Mouse (Mus musculus): ENCODE data around the gene Rexo1.
A peak's percentile ranks its signal among the peaks of the same experiment; 100 is the strongest.

Gene Rexo1

GRCm38 (mm10) chr10:80553997-80554396 lies 7.4 kb downstream of the Rexo1 start:
- no peak for DNase-seq (ENCODE audit: low spot score)

GRCm38 (mm10) chr10:80553575-80553974 lies 7.8 kb downstream of the Rexo1 start:
- DNase-seq (ENCODE audit: low spot score): no peak

- DNase-seq (ENCODE audit: low spot score): no peak
Measured at GRCm38 (mm10) chr10:80552364-80552763, 9.0 kb downstream of the Rexo1 start.

GRCm38 (mm10) chr10:80549279-80549678 lies 12.1 kb downstream of the Rexo1 start:
- DNase-seq (ENCODE audit: low spot score): no peak

- DNase-seq (ENCODE audit: low spot score): peak; percentile 60
Measured at GRCm38 (mm10) chr10:80548428-80549006, 12.8 kb downstream of the Rexo1 start.

- no peak for DNase-seq (ENCODE audit: low spot score)
Measured at GRCm38 (mm10) chr10:80547539-80547938, 13.8 kb downstream of the Rexo1 start.

GRCm38 (mm10) chr10:80546945-80547344 lies 14.4 kb downstream of the Rexo1 start:
- no peak for DNase-seq (ENCODE audit: low spot score)

GRCm38 (mm10) chr10:80545590-80545989 lies 15.8 kb downstream of the Rexo1 start:
- DNase-seq (ENCODE audit: low spot score): no peak

GRCm38 (mm10) chr10:80543873-80544272 lies 17.5 kb downstream of the Rexo1 start:
- no peak for DNase-seq (ENCODE audit: low spot score)

GRCm38 (mm10) chr10:80539493-80539892 lies 21.9 kb downstream of the Rexo1 start:
- DNase-seq (ENCODE audit: low spot score): no peak

- peak; percentile 57 for DNase-seq (ENCODE audit: low spot score)
Measured at GRCm38 (mm10) chr10:80538710-80539394, 22.5 kb downstream of the Rexo1 start, which contains the start of gene Atp8b3. Atp8b3 (minus strand) TSS chr10:80539124.

GRCm38 (mm10) chr10:80538180-80538579 lies 23.2 kb downstream of the Rexo1 start:
- DNase-seq (ENCODE audit: low spot score): no peak

GRCm38 (mm10) chr10:80535711-80536110 lies 25.6 kb downstream of the Rexo1 start:
- no peak for DNase-seq (ENCODE audit: low spot score)

- DNase-seq (ENCODE audit: low spot score): no peak
Measured at GRCm38 (mm10) chr10:80535071-80535470, 26.3 kb downstream of the Rexo1 start.

GRCm38 (mm10) chr10:80533704-80534103 lies 27.7 kb downstream of the Rexo1 start:
- DNase-seq (ENCODE audit: low spot score): no peak

GRCm38 (mm10) chr10:80532783-80533182 lies 28.6 kb downstream of the Rexo1 start:
- no peak for DNase-seq (ENCODE audit: low spot score)

GRCm38 (mm10) chr10:80526172-80526571 lies 35.2 kb downstream of the Rexo1 start:
- no peak for DNase-seq (ENCODE audit: low spot score)

GRCm38 (mm10) chr10:80523299-80523698 lies 38.1 kb downstream of the Rexo1 start:
- no peak for DNase-seq (ENCODE audit: low spot score)

GRCm38 (mm10) chr10:80519287-80519686 lies 42.1 kb downstream of the Rexo1 start:
- no peak for DNase-seq (ENCODE audit: low spot score)

- DNase-seq (ENCODE audit: low spot score): no peak
Measured at GRCm38 (mm10) chr10:80513739-80514138, 47.6 kb downstream of the Rexo1 start.

- DNase-seq (ENCODE audit: low spot score): no peak
Measured at GRCm38 (mm10) chr10:80510273-80510660, 51.1 kb downstream of the Rexo1 start.

- peak; percentile 77 for DNase-seq (ENCODE audit: low spot score)
Measured at GRCm38 (mm10) chr10:80509412-80510272, 51.7 kb downstream of the Rexo1 start.

- DNase-seq (ENCODE audit: low spot score): peak; percentile 66
Measured at GRCm38 (mm10) chr10:80506222-80506621, 55.1 kb downstream of the Rexo1 start.

Data from urinary bladder, postnatal 25 days (tissue).